Mouse (Mus musculus) hindbrain, embryonic 10.5 days (tissue): ENCODE data around the gene Top3a. TPM values are rescaled to one million over a fixed set of nuclear protein-coding genes. Genes with fewer than 3 reads are reported as not detected.

Source experiments
- polyA plus RNA-seq: library from polyadenylated mRNA; unstranded; fragments of >200 nt; fragmentation: Nextera tagmentation; extraction: Ambion mirVana; gene quantifications from 2 replicates; pipeline ENCODE4 v1.2.1, GENCODE M21; 2016

The Top3a gene
- polyA plus RNA-seq, 1 experiment from 2014 or later, result 17.8 TPM

Other genes with a start within 250 kb of the Top3a start
- 31.9 and 33.8 TPM in 2 replicates for gene Alkbh5, start 241.0 kb downstream of the Top3a start, polyA plus RNA-seq
- 144 and 152 TPM in 2 replicates for gene Llgl1, start 77.6 kb downstream of the Top3a start, polyA plus RNA-seq
- 80.0 and 81.7 TPM in 2 replicates for gene Flii, start 50.1 kb downstream of the Top3a start, polyA plus RNA-seq
- 14.8 and 16.9 TPM in 2 replicates for gene Mief2, start 49.0 kb downstream of the Top3a start, polyA plus RNA-seq
- gene Smcr8, start 159 bp upstream of the Top3a start, polyA plus RNA-seq, result 6.9 and 8.4 TPM in 2 replicates
- 60.0 and 78.6 TPM in 2 replicates for gene Shmt1, start 34.4 kb upstream of the Top3a start, polyA plus RNA-seq
- gene Dhrs7b, start 53.3 kb upstream of the Top3a start, polyA plus RNA-seq, result 31.4 and 33.0 TPM in 2 replicates
- 68.7 and 75.6 TPM in 2 replicates for gene Tmem11, start 101.9 kb upstream of the Top3a start, polyA plus RNA-seq
- 22.1 and 26.3 TPM in 2 replicates for gene Natd1, start 137.4 kb upstream of the Top3a start, polyA plus RNA-seq
- 55.9 and 67.5 TPM in 2 replicates for gene Map2k3, start 154.7 kb upstream of the Top3a start, polyA plus RNA-seq
- 2.9 and 3.7 TPM in 2 replicates for gene Kcnj12, start 245.2 kb upstream of the Top3a start, polyA plus RNA-seq